Mouse (Mus musculus) cortical plate, adult 2 months (tissue): ENCODE data around the gene C1qtnf6.

Experiments
- CTCF ChIP-seq: fragments of 200-500 bp; IDR thresholded peaks from 2 replicates; pipeline ENCODE4 v1.5.1; 2011; ENCODE audit warnings: mild to moderate bottlenecking, control low read depth, low read length; ENCODE audit not compliant: insufficient read depth; ENCODE audit errors: extremely low read depth
- POLR2A ChIP-seq: fragments of 200-500 bp; IDR thresholded peaks from 2 replicates; pipeline ENCODE4 v1.6.1; 2011; ENCODE audit warnings: mild to moderate bottlenecking, low read length, control low read depth; ENCODE audit not compliant: insufficient read depth; ENCODE audit errors: extremely low read depth

- TF ChIP-seq CTCF (no peak), POLR2A (no peak)
These were observed 2.2 kb upstream of the C1qtnf6 start for GRCm38 (mm10) chr15:78533346-78533835.
